Mouse (Mus musculus) spleen, adult 2 months (tissue): ENCODE data around the gene Cd19. TPM values are rescaled to one million over a fixed set of nuclear protein-coding genes. Genes with fewer than 3 reads are reported as not detected.

ENCODE experiments used
- DNase-seq, 2 experiments: peaks; one replicate each; pipeline versions ENCODE4 v3.0.0 to v3.0.0-alpha.2; 2012 to 2021; ENCODE audit warnings: low spot score in 2 of 2, low read depth in 1 of 2
- H3K27ac ChIP-seq: fragments of 200-500 bp; 2 replicates; pipeline ENCODE4 v1.5.1; 2012; ENCODE audit warnings: low read length, inconsistent platforms; ENCODE audit not compliant: insufficient read depth
- H3K27me3 ChIP-seq: fragments of 200-500 bp; 2 replicates; pipeline ENCODE4 v1.6.1; 2012; ENCODE audit warnings: mild to moderate bottlenecking, moderate library complexity, low read length, inconsistent platforms; ENCODE audit not compliant: control insufficient read depth, insufficient read depth
- H3K36me3 ChIP-seq: fragments of 200-500 bp; 2 replicates; pipeline ENCODE4 v1.6.1; 2012; ENCODE audit warnings: mild to moderate bottlenecking, low read length, inconsistent platforms; ENCODE audit not compliant: control insufficient read depth, insufficient read depth
- H3K4me1 ChIP-seq: fragments of 200-500 bp; 2 replicates; pipeline ENCODE4 v1.6.1; 2011; ENCODE audit warnings: inconsistent platforms; ENCODE audit not compliant: control insufficient read depth, insufficient read depth, insufficient read length
- H3K4me3 ChIP-seq: fragments of 200-500 bp; 2 replicates; pipeline ENCODE4 v1.5.1; 2011; ENCODE audit warnings: mild to moderate bottlenecking, inconsistent platforms; ENCODE audit not compliant: insufficient read depth, insufficient read length; ENCODE audit errors: extremely low read depth
- CTCF ChIP-seq: fragments of 200-500 bp; IDR thresholded peaks from 2 replicates; pipeline ENCODE4 v1.5.1; 2011; ENCODE audit warnings: mild to moderate bottlenecking, inconsistent platforms; ENCODE audit not compliant: insufficient read depth, insufficient read length, insufficient replicate concordance; ENCODE audit errors: extremely low read depth
- POLR2A ChIP-seq: fragments of 200-500 bp; IDR thresholded peaks from 2 replicates; pipeline ENCODE4 v1.6.1; 2011; ENCODE audit warnings: low read depth, low read length, inconsistent platforms
- WGBS: fragments of 180-500 bp; shearing (Covaris S2); methylation state at CpG from one replicate; pipeline ENCODE4 v1.1.7; 2018; 5-methylcytosine and 5-hydroxymethylcytosine counted together
- polyA plus RNA-seq: library from polyadenylated mRNA; depleted of rRNA; stranded (reverse); fragments of >200 nt; gene quantifications from 2 replicates; pipeline ENCODE4 v1.2.3, GENCODE M21; 2012

Gene Cd19
- polyA plus RNA-seq, 1 experiment, result 290 TPM

DNA sequence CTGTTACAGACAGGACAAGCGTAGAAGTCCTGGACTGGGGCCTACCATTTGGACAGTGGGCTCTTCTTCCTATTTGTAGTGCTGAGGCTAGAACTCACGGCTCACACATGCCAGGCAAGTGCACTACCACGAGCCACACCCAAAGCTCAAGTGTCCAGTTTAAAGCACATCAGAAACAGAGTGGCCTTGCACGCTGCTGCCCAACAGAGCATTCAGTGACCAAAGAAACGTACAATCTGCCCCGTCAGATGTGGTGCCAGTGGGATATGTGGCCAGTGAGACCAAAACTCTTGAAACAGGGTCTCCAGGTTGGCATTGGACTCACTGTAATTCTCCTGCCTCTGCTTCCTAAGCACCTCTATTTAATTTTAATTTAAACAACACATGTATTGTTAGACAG lies 36.0 kb upstream of the Cd19 start:
- no peaks in the 10 kb centered on the region for H3K27me3 ChIP-seq
- no peaks in the 10 kb centered on the region for H3K4me1 ChIP-seq
- WGBS, result 92% methylated on average over 6 of the region's 6 CpGs
- no peak overlapping the region for H3K4me3 ChIP-seq
- TF ChIP-seq POLR2A (no peak), CTCF (no peak)
- H3K27ac ChIP-seq, result no peak overlapping the region
- peaks cover 14% of the 10 kb centered on the region for H3K36me3 ChIP-seq
- DNase-seq, result no peak

DNA sequence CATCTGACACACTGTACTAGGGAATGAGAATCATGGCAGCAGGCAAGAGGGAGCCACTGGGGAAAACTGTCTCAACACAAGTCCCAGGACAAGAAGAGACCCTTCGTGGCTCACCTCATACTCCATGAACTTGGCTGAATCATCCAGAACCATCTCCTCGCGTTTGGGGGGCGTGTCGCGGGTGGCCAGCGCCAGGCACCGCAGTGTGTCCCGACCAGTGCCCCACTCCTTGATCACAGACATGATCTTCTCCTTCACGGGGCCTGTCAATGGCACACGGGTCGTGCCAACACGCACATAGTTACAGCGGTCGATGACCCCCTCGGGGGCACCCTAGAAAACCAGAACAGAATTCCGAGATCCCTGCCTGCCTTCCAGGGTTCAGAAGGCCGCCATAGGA lies 35.3 kb upstream of the Cd19 start:
- Histone ChIP-seq H3K4me3 (no peak overlapping the region), H3K27me3 (no peaks in the 10 kb centered on the region), H3K4me1 (no peaks in the 10 kb centered on the region), H3K27ac (no peak overlapping the region), H3K36me3 (peaks cover 21% of the 10 kb centered on the region)
- WGBS, result 93% methylated on average over 18 of the region's 18 CpGs
- DNase-seq, result no peak
- no peak for TF ChIP-seq CTCF

DNA sequence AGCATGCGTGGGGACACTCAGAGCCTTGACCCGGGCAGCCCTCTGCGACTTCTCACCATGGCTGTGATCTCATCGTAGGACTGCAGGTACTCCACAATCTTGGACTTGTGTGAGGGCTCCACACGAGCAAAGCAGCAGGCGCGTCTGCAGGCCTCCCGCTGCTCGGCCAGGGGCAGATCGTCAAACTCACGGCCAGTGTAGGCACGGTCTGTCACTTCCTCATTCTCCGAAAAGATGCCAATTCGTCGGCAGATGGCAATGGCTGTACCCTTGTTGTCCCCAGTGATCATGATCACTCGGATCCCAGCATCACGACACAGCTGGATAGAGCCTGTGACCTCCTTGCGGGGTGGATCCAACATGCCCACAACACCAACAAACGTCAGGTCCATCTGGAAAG lies 33.8 kb upstream of the Cd19 start:
- Histone ChIP-seq H3K27ac (no peak overlapping the region), H3K4me3 (no peak overlapping the region), H3K4me1 (no peaks in the 10 kb centered on the region), H3K27me3 (no peaks in the 10 kb centered on the region), H3K36me3 (peaks cover 32% of the 10 kb centered on the region)
- no peak for DNase-seq
- 58% methylated on average over 19 of the region's 19 CpGs for WGBS
- TF ChIP-seq POLR2A, result no peak
- TF ChIP-seq CTCF, result no peak

DNA sequence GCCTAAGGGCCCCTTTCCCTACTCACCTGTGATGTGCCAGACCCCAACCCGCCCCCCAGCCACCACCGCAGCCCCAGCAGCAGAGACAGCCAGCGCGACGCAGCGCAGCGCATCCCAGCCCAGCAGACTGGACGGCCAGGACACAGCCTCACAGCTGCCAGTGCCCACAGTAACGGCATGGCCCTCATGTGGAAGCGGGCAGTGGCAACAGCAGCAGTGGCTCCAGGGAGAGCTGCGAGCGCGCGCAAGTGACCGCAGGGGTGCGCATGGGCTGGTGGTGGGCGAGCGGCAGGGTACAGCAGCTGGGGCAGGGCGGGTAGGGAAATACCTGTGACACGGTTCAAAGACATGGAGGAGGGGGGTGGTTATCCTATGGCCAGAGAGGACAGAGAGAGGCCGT lies 31.5 kb upstream of the Cd19 start:
- no peaks in the 10 kb centered on the region for H3K27me3 ChIP-seq
- TF ChIP-seq POLR2A, result no peak
- no peak for TF ChIP-seq CTCF
- no peak overlapping the region for H3K27ac ChIP-seq
- peaks cover 41% of the 10 kb centered on the region for H3K36me3 ChIP-seq
- no peaks in the 10 kb centered on the region for H3K4me1 ChIP-seq
- DNase-seq, result no peak
- WGBS, result 96% methylated on average over 21 of the region's 21 CpGs
- no peak overlapping the region for H3K4me3 ChIP-seq

DNA sequence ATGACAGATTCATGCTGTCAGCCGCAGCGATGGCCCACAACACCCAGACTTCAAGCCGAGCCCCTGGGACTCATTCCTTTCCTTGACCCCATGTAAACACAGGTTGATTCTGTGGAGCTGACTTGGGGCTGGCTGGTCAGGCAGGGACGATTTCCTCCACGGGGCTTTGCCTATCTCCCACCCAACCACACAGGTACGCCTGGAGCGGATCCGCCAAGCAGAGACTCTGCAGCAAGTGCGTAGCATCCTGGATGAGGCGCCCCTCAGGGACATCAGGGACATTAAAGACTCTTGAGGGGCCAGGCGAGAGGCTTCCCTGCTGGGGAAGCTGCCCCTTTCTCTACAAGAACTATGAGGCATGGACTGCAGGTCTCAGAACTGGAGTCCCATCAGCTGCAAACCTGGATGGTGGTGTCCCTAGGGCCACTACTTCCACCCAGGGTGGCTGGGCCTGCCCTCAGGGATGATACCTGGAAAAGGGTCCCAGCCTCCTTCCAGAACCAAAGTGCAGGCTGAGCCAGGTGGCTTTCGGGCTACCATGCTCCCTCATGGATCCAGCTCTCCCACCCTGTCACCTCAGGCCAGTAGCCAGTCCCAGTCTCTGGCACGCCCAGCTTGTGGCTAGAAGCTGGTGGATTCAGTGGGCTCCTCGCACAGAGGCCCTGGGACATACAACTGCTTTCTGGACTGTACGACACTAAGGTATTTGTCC lies 30.6 kb upstream of the Cd19 start:
- H3K4me3 ChIP-seq, result no peak overlapping the region
- no peak for TF ChIP-seq CTCF
- no peak for TF ChIP-seq POLR2A
- no peak overlapping the region for H3K27ac ChIP-seq
- WGBS, result 97% methylated on average over 15 of the region's 15 CpGs
- H3K36me3 ChIP-seq, result peaks cover 44% of the 10 kb centered on the region
- no peaks in the 10 kb centered on the region for H3K27me3 ChIP-seq
- no peak for DNase-seq
- H3K4me1 ChIP-seq, result no peaks in the 10 kb centered on the region

DNA sequence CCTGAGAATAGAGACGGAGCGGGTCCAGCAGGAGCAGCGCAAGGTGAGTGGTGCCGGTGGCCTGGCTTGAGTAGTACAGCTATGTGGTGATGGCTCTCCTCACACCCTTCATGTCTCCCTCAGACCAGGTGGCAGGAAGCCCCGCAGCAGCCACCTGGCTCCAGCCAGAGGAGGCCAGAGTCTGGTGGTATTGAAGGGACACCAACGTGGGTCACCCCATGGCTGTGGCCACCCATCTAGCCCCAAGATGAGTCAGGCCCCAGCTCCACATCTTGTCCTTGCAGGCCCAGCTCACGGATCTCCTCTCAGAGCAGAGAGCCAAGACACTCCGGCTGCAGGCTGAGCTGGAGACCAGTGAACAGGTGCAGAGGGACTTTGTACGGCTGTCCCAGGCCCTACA lies 29.8 kb upstream of the Cd19 start:
- no peak overlapping the region for H3K27ac ChIP-seq
- no peak overlapping the region for H3K4me3 ChIP-seq
- 94% methylated on average over 9 of the region's 9 CpGs for WGBS
- H3K27me3 ChIP-seq, result no peaks in the 10 kb centered on the region
- DNase-seq, result no peak
- TF ChIP-seq CTCF (no peak), POLR2A (no peak)
- peaks cover 48% of the 10 kb centered on the region for H3K36me3 ChIP-seq
- no peaks in the 10 kb centered on the region for H3K4me1 ChIP-seq

DNA sequence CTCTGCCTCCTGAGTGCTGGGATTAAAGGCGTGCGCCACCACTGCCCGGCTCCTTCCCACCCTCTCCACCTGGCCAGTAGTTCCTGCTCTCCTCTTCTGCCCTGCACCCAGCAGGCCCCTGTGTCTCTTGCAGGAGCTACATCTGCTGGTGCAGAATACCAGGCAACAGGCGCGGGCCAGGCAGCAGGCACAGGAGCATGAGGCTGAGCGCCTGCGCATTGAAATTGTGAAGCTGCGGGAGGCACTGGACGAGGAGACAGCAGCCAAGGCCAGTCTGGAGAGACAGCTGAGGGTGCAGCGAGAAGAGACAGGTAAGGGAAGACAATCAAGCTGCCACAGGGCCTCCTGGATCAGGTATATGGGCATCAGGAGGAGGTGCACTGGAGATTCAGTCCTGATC lies 29.3 kb upstream of the Cd19 start:
- DNase-seq, result no peak
- Histone ChIP-seq H3K4me3 (no peak overlapping the region), H3K27ac (no peak overlapping the region), H3K27me3 (no peaks in the 10 kb centered on the region), H3K4me1 (no peaks in the 10 kb centered on the region), H3K36me3 (peaks cover 52% of the 10 kb centered on the region)
- TF ChIP-seq POLR2A (no peak), CTCF (no peak)
- WGBS, result 94% methylated on average over 10 of the region's 10 CpGs

DNA sequence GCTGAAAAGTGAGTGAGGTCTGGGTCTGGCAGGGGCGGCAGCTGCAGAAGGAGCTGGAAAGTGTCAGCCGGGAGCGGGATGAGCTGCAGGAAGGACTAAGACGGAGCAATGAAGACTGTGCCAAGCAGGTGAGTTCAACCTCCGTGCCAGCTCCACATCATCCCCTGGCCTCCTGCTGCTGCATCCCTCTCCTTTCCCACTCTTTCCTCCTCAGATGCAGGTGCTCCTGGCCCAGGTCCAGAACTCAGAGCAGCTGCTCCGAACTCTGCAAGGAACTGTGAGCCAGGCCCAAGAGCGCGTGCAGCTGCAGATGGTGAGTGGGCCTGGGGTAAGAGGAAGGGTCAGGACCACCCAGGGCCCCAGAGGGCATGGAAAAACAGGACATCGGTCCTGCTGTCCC lies 25.4 kb upstream of the Cd19 start:
- Histone ChIP-seq H3K4me1 (no peaks in the 10 kb centered on the region), H3K36me3 (peaks cover 41% of the 10 kb centered on the region), H3K27me3 (no peaks in the 10 kb centered on the region), H3K27ac (no peak overlapping the region), H3K4me3 (no peak overlapping the region)
- 95% methylated on average over 9 of the region's 9 CpGs for WGBS
- no peak for TF ChIP-seq POLR2A
- TF ChIP-seq CTCF, result no peak
- no peak for DNase-seq
